Mouse (Mus musculus): Measurements from ENCODE around the gene Sec11a.
"Not testable (repeated sequence)": the region's sequence is repeated elsewhere in the genome, so short reads cannot be mapped to it uniquely, and the experiment has no call there.

Gene Sec11a

GRCm38 (mm10) chr7:80972920-80973637 is 25.5 kb upstream of the Sec11a start:
- not testable (repeated sequence) for DNase-seq (ENCODE audit: low read depth, low spot score); H3K27me3 ChIP-seq (ENCODE audit: control insufficient read depth, insufficient read depth, low read length, poor library complexity, severe bottlenecking); H3K36me3 ChIP-seq (ENCODE audit: control insufficient read depth, insufficient read depth, low read length, poor library complexity, severe bottlenecking)

- no peaks in the 10 kb centered on the region for H3K27me3 ChIP-seq (ENCODE audit: control insufficient read depth, insufficient read depth, low read length, poor library complexity, severe bottlenecking)
- no peak for DNase-seq (ENCODE audit: low read depth, low spot score)
Measured at GRCm38 (mm10) chr7:80972082-80972481, 24.5 kb upstream of the Sec11a start.

GRCm38 (mm10) chr7:80971419-80971818 is 23.8 kb upstream of the Sec11a start:
- H3K36me3 ChIP-seq (ENCODE audit: control insufficient read depth, insufficient read depth, low read length, poor library complexity, severe bottlenecking): no peaks in the 10 kb centered on the region
- no peak for DNase-seq (ENCODE audit: low read depth, low spot score)
- H3K27me3 ChIP-seq (ENCODE audit: control insufficient read depth, insufficient read depth, low read length, poor library complexity, severe bottlenecking): no peaks in the 10 kb centered on the region

More at GRCm38 (mm10) chr7:80972082-80972481, 24.5 kb upstream of the Sec11a start:
- no peaks in the 10 kb centered on the region for H3K36me3 ChIP-seq (ENCODE audit: control insufficient read depth, insufficient read depth, low read length, poor library complexity, severe bottlenecking)

DNA sequence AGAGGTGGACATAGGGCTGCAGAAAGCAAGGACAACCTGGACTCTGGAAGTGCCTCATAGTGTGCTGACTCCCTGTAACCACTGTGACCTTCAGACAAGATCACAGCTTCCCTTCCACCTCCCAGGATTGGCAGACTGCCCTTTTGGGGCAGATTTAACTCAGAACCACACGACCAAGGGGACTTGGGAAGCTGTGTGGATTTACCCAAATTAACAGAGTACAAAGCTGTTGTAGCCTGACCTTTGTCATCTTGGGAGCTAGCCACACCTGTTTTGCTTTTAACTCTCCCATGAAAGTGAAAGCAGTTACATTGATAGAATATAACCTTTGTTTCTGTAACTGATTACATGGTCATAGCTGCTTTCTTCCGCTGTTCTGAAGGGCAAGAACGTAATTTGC is 23.3 kb upstream of the Sec11a start:
- no peak for DNase-seq (ENCODE audit: low read depth, low spot score)
- Histone ChIP-seq H3K36me3 (ENCODE audit: control insufficient read depth, insufficient read depth, low read length, poor library complexity, severe bottlenecking) (no peaks in the 10 kb centered on the region), H3K27me3 (ENCODE audit: control insufficient read depth, insufficient read depth, low read length, poor library complexity, severe bottlenecking) (no peaks in the 10 kb centered on the region)

DNA sequence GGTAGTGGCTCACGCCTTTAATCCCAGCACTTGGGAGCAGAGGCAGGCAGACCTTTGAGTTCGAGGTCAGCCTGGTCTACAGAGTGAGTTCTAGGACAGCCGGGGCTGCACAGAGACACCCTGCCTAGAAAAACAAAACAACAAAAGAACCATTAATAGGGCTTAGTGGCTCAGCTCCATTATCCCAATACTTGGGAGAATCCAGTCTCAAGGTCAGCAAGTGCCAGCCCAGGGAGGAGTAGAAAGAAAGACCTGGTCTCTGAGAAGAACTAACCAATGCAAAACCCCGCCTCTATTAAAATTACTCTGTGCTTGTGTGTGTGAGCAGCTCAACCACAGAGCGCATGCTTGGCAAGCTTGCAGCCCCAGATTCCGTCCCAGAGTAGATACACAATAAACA is 15.2 kb upstream of the Sec11a start:
- no peak for DNase-seq (ENCODE audit: low read depth, low spot score)
- no peaks in the 10 kb centered on the region for H3K27me3 ChIP-seq (ENCODE audit: control insufficient read depth, insufficient read depth, low read length, poor library complexity, severe bottlenecking)

GRCm38 (mm10) chr7:80959003-80959402 is 11.4 kb upstream of the Sec11a start:
- DNase-seq (ENCODE audit: low read depth, low spot score): no peak
- Histone ChIP-seq H3K36me3 (ENCODE audit: control insufficient read depth, insufficient read depth, low read length, poor library complexity, severe bottlenecking) (no peaks in the 10 kb centered on the region), H3K27me3 (ENCODE audit: control insufficient read depth, insufficient read depth, low read length, poor library complexity, severe bottlenecking) (no peaks in the 10 kb centered on the region)

More for the DNA sequence above, 15.2 kb upstream of the Sec11a start:
- no peaks in the 10 kb centered on the region for H3K36me3 ChIP-seq (ENCODE audit: control insufficient read depth, insufficient read depth, low read length, poor library complexity, severe bottlenecking)

DNA sequence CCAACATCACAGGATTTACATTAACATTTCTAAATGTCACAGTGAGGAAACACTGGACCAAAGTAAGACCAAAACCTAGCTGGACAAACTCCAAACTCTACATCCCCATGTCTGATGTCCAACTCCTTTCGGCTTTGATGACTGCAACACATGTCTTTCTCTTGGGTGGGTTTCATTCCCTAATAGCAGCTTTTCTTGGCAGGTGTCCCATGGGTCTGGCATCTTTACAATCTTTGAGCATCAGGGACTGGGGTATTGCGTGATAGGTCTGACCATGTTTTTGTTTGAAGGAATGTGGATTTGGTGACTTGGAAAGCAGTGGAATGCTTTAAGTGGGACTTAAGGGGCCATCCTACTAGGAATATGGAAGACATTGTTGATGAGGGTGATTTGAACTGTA is 9.3 kb upstream of the Sec11a start:
- Histone ChIP-seq H3K36me3 (ENCODE audit: control insufficient read depth, insufficient read depth, low read length, poor library complexity, severe bottlenecking) (no peaks in the 10 kb centered on the region), H3K27me3 (ENCODE audit: control insufficient read depth, insufficient read depth, low read length, poor library complexity, severe bottlenecking) (no peaks in the 10 kb centered on the region)
- DNase-seq (ENCODE audit: low read depth, low spot score): no peak

DNA sequence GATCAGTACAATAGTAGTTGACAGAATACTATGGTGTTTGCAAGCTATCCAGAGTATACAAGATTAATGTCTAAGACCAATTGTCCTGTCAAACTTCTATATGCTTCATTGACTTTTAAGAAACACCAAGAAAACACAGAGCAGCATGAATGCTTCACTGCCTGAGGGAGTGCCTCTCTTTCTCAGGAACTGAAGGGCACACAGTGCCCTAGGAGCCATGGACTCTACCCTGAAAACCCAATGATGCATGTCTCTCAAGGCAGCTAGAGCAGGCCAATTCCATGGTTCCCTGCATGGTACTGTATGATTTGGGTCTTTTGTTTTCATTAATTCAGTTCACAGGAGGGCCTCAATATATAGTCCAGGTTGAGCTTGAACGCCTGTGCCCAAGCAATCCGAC is 6.7 kb upstream of the Sec11a start:
- Histone ChIP-seq H3K36me3 (ENCODE audit: control insufficient read depth, insufficient read depth, low read length, poor library complexity, severe bottlenecking) (no peaks in the 10 kb centered on the region), H3K27me3 (ENCODE audit: control insufficient read depth, insufficient read depth, low read length, poor library complexity, severe bottlenecking) (no peaks in the 10 kb centered on the region)
- no peak for DNase-seq (ENCODE audit: low read depth, low spot score)

DNA sequence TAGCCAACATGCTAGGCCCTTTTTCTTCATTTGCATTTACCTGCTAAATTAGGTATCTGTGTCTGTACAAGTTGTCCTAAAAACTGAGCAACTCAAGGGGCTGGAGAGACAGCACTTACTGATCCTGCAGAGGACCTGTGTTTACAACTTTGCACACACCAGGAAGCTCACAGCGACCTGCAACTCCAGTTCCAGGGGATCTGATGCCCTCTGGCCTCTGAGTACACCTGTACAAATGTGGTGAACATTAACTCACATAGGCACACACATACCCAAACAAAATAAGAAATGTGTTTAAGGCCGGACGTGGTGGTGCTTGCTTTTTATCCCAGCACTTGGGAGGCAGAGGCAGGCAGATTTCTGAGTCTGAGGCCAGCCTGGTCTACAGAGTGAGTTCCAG is 4.6 kb upstream of the Sec11a start:
- no peak for DNase-seq (ENCODE audit: low read depth, low spot score)
- Histone ChIP-seq H3K27me3 (ENCODE audit: control insufficient read depth, insufficient read depth, low read length, poor library complexity, severe bottlenecking) (no peaks in the 10 kb centered on the region), H3K36me3 (ENCODE audit: control insufficient read depth, insufficient read depth, low read length, poor library complexity, severe bottlenecking) (no peaks in the 10 kb centered on the region)

- no peaks in the 10 kb centered on the region for H3K27me3 ChIP-seq (ENCODE audit: control insufficient read depth, insufficient read depth, low read length, poor library complexity, severe bottlenecking)
- no peak for DNase-seq (ENCODE audit: low read depth, low spot score)
- no peaks in the 10 kb centered on the region for H3K36me3 ChIP-seq (ENCODE audit: control insufficient read depth, insufficient read depth, low read length, poor library complexity, severe bottlenecking)
Measured at GRCm38 (mm10) chr7:80951461-80951860, 3.9 kb upstream of the Sec11a start.

DNA sequence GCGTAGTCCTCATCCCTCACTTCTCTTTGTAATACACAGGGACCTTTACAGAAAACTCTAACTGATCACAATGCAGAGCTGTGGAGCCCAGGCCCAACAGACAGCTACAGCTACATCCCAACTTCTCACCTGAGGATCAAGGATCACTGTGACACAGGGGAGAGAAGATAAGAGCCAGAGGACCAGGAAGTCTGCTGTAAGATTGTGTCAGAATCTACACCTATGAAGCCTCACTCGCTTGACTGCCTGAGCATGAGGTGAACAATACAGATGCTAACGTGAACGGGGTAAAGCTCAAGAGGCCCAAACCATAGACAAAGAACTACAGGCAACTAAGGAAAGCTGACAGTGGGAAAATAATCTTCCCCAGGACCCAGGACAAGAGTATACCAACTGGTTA is 7.8 kb downstream of the Sec11a start:
- no peak for DNase-seq (ENCODE audit: low read depth, low spot score)
- no peaks in the 10 kb centered on the region for H3K27me3 ChIP-seq (ENCODE audit: control insufficient read depth, insufficient read depth, low read length, poor library complexity, severe bottlenecking)
- no peaks in the 10 kb centered on the region for H3K36me3 ChIP-seq (ENCODE audit: control insufficient read depth, insufficient read depth, low read length, poor library complexity, severe bottlenecking)

- H3K27me3 ChIP-seq (ENCODE audit: control insufficient read depth, insufficient read depth, low read length, poor library complexity, severe bottlenecking); DNase-seq (ENCODE audit: low read depth, low spot score); H3K36me3 ChIP-seq (ENCODE audit: control insufficient read depth, insufficient read depth, low read length, poor library complexity, severe bottlenecking): not testable (repeated sequence)
Measured at GRCm38 (mm10) chr7:80937304-80937666, 10.3 kb downstream of the Sec11a start.

- H3K36me3 ChIP-seq (ENCODE audit: control insufficient read depth, insufficient read depth, low read length, poor library complexity, severe bottlenecking); H3K27me3 ChIP-seq (ENCODE audit: control insufficient read depth, insufficient read depth, low read length, poor library complexity, severe bottlenecking); DNase-seq (ENCODE audit: low read depth, low spot score): not testable (repeated sequence)
Measured at GRCm38 (mm10) chr7:80936617-80937303, 10.8 kb downstream of the Sec11a start.

- H3K27me3 ChIP-seq (ENCODE audit: control insufficient read depth, insufficient read depth, low read length, poor library complexity, severe bottlenecking): no peaks in the 10 kb centered on the region
- DNase-seq (ENCODE audit: low read depth, low spot score): no peak
- H3K36me3 ChIP-seq (ENCODE audit: control insufficient read depth, insufficient read depth, low read length, poor library complexity, severe bottlenecking): peaks cover 11% of the 10 kb centered on the region
Measured at GRCm38 (mm10) chr7:80935834-80936233, 11.7 kb downstream of the Sec11a start.

DNA sequence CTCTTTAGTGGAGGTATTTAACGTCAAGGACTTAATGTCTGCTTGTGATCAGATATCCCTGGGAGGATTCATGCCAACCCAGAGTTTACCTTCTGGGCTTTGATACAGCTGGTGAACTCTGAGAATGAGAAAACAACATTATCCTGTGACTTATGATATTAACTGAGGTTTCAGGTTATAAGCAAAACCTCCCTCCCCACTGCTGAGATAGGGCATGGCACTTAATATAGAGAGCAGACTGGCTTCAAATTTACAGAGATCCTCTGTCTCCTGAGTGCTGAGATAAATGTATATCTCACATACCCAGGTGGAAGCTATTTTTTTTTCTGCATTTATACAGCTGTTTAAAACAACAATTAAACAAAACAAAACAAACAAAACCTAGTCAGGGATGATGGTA is 14.8 kb downstream of the Sec11a start:
- Histone ChIP-seq H3K27me3 (ENCODE audit: control insufficient read depth, insufficient read depth, low read length, poor library complexity, severe bottlenecking) (no peaks in the 10 kb centered on the region), H3K36me3 (ENCODE audit: control insufficient read depth, insufficient read depth, low read length, poor library complexity, severe bottlenecking) (peaks cover 11% of the 10 kb centered on the region)
- no peak for DNase-seq (ENCODE audit: low read depth, low spot score)

Measured in splenic B cell, adult 2 months (primary cell).